Mouse (Mus musculus): ENCODE data around the gene Usp9x.

Gene Usp9x

GRCm38 (mm10) chrX:13071241-13071775 is at the start of gene Usp9x:
TSS of gene Usp9x (plus strand) at chrX:13071498.
- no peak for DNase-seq

- no peak for DNase-seq
Measured at GRCm38 (mm10) chrX:13022547-13023310, 48.6 kb upstream of the Usp9x start.

GRCm38 (mm10) chrX:13024539-13025202 is 46.6 kb upstream of the Usp9x start:
- no peak for DNase-seq

- DNase-seq: no peak
Measured at GRCm38 (mm10) chrX:13025286-13025685, 46.0 kb upstream of the Usp9x start.

- DNase-seq: no peak
Measured at GRCm38 (mm10) chrX:13028156-13028555, 43.1 kb upstream of the Usp9x start.

DNA sequence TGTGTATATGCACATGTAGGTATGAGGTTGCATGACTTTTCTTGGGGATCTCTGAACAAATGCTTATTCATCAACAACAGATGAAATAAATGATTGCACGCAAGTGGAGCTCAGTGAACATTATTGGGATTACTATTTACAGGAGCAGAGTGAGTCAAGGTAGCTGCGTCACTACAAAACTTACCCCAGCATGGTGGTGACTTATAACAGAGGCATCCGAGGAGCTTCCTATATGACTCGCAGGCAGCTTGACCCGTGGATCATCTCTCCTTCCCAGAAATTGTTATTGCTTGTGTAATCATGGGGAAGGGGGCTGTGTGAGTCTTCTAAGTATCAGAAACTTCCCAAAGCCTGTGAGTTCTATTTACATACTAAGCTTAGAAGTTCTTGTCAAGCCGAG is 41.3 kb upstream of the Usp9x start:
- no peak for DNase-seq

- no peak for DNase-seq
Measured at GRCm38 (mm10) chrX:13037085-13037484, 34.2 kb upstream of the Usp9x start.

GRCm38 (mm10) chrX:13039211-13039610 is 32.1 kb upstream of the Usp9x start:
- DNase-seq: peak; percentile 5

GRCm38 (mm10) chrX:13040391-13040790 is 30.9 kb upstream of the Usp9x start:
- DNase-seq: no peak

DNA sequence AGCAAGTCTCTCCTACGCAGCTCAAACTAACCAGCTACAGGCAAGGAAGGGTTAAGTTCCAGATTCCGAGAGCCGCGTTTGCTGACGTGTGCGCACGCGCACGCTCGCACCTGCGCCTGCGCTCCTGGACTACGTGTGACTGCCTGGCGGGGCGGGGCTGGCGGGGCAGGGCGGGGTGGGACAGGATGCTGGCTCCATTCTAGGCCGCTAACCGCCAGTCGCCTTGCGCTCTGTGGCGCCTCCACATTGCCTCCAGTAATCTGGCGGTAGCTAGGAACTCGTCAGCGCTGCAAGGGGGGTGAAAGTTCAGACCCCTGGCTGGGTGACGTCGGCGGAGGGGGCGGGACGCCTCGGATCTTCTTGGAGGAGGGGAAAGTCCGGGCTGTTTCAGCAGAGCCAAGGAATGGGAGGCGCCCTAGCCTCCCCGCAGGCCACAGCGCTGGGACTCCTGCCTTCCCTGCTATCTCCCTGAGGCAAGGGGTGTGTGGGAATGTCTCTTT is 29.6 kb upstream of the Usp9x start:
- DNase-seq: peak; percentile 89

DNA sequence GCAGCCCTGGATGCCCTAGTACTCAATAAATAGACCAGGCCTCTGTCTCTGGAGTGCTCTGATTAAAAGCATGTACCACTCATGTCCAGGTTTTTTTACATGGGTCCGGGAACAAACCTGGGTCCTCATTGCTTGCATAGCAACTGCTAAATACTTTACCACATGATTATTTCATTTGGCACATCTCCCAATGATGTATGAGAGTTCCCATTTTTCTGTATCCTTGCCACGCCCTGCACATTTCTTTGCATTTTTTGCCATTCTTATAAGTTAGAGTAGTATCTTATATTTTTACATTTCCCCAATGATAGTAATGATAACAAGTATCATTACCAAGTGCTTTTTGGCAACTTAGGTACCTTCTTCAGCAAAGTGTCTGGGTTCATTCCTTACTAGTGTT is 27.5 kb upstream of the Usp9x start:
- no peak for DNase-seq

DNA sequence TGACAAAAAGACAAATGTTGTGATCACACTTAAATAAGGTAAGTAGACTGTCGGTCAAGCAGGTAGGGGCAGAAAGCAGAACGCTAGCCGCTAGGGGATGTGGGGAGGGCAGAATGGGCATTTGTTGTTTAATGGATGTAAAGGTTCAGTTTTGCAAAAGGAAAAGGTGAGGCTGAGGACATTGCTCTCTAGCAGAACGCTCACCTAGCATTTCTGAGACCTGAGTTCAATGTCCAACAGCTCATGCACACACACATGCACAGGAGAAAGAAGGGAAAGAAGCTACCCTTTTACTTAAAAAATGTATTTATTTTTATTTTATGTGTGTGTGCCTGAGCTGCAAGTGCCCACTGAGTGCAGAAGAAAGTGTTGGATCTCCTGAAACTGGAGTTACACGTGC is 26.6 kb upstream of the Usp9x start:
- no peak for DNase-seq

DNA sequence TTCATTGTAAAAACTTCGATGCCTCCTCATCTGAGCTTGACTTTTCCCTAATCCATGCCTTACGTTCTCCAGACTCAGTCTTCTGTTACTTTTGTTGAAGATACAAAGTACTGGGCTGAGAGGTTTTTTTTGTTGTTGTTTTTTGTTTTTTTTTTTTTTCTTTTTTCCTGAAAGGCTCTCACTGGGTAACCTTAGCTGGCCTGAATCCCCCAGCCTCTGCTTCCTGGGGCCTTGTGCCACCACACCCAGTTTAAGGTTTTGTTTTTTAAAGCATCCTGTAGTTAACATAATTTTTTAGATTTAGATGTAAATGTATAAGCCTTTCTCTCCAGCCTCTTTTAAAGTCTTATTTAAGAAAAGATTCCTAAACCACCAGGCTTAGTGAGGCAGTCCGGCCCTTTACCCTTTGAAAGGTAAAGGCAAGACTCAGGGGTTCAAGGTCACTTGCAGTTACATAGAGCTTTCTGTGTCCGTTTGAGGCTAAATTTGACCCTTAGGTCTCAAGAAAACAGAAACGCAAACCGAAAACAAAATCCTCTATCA is 24.3 kb upstream of the Usp9x start:
- no peak for DNase-seq

DNA sequence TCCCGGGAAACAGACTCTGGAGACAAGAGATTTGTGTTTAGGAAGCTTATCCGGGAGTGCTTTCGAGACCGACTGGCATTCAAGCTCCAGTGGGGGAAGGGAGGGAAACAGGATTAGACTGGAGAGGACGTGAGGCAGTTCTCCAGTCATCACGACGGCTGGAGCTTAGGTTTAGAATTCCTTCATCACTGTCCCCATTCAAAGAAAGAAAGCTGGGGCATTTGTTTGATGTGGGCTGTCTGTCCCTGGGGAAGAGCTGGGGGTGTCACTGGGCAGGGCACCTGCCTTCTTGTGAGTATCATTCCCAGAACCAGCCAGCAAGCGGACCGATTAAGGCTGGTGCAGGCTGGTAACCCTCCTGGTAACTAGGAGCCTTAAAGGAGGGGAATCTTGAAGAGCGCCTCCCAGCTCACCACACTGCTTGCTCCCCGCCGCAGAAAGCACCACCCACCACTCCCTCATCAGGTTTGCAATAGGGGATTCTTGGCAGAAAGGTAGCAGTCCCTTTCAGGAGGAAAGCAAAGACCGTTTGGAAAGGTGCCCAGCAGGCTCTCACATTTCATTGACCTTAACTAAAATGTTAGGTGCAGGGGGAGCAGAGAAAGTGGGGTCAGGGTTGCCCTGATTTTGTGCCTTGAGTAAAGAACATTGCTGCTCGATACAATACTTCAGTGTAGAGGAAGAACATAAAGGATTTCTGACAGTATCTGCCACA is 23.5 kb upstream of the Usp9x start:
- DNase-seq: peak; percentile 27

GRCm38 (mm10) chrX:13054612-13055011 is 16.7 kb upstream of the Usp9x start:
- no peak for DNase-seq

DNA sequence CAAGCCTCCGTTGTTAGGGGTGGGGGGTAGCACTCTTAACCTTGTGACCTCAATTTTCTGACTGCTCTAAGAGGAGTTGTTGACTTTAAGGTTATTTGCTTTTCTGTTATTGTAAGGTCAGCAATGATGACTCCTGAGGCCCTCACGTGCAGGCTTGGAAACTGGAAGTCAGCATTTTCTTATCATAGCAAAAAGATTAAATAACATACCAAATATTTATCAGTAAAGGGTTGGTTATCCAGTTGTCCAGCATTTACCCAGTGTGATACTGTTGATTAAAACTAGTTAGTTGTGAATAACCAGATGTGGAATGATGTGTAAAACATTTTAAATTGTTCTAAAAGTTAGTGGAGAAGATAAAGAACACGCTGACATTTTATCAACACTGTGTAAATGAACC is 9.3 kb upstream of the Usp9x start:
- no peak for DNase-seq

DNA sequence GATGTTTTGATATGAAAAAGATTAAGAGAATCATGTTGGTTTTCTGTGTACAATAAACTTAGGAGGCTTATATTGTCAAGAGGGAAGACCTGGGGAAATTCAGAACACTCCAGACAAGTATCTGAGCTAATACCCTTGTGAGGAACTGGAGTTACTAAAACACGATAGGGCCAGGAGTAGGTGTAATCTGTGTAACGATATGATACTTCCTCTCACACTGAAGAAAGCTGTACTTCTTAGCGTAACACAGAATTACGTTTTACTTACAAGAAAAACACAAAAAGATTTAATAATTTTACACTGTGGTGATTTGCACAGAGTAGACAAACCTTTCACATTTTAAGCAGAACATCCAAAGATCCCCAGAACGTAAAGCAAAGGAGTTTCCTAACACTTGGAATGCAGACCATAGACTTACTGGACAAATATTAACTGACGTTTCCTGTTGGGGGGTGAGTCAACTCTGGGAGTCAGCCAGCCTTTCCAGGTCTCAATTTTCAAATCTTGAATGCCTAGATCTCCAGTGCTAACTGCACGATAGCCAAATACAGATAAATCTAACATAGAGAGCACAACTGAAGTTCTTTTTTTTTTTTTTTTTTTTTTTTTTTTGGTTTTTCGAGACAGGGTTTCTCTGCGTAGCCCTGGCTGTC is 6.9 kb upstream of the Usp9x start:
- DNase-seq: no peak

- DNase-seq: no peak
Measured at GRCm38 (mm10) chrX:13070206-13070572, 1.1 kb upstream of the Usp9x start.

DNA sequence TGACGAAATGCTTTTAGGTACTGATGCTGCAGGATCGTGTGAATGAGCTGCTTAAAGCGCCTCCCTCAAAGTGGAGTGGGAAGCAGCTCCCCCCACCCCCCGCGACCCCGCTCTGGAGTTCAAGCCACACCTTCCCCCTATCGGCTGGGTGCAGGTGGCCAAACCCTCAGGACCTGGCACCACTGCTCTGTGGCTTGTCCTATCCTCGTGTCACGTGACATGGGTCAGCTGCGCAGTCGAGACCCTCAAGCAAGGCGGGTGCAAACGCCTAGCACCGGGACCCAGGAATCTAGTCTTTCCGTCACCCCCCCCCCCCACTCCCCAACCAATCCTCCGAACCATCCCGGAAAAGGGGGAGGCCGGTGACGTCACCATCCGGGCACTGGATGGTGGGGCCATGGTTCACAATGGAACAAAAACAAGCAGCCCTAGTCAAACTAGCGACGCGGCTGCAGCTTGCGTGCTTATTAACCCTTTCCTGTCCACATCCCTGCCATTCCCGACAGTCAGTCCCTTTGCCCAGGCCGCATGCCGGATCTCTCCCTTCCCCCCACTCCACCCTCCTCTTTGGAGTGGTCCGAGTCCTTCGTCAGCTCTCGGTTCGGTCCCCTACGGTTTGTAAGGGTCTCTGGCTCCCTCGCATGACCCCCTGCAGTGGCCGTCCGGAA is 591 bp upstream of the Usp9x start:
- DNase-seq: peak; percentile 86

GRCm38 (mm10) chrX:13071776-13072460 is 620 bp downstream of the Usp9x start:
- DNase-seq: peak; percentile 54

GRCm38 (mm10) chrX:13072461-13072982 is 1.2 kb downstream of the Usp9x start:
- DNase-seq: peak; percentile 61

All from right cerebral cortex, postnatal 25 days (tissue).